Mouse (Mus musculus) limb, embryonic 13.5 days (tissue): ENCODE measurements around the gene Gnai1. TPM values are rescaled to one million over a fixed set of nuclear protein-coding genes. Genes with fewer than 3 reads are reported as not detected.

ENCODE experiments used
- ATAC-seq: fragments of 200-750 bp; cut with Nextera tagmentation; 2 replicates; pipeline ENCODE4 v1.8.0; 2017; ENCODE audit warnings: low read depth, moderate number of reproducible peaks, moderate TSS enrichment; ENCODE audit not compliant: low FRiP score
- H3K27ac ChIP-seq: fragments of 300-500 bp; sonication (generic); 2 replicates; pipeline ENCODE4 v1.5.1; 2015; ENCODE audit warnings: inconsistent platforms, mild to moderate bottlenecking, moderate library complexity
- H3K27me3 ChIP-seq: fragments of 300-500 bp; sonication (generic); 2 replicates; pipeline ENCODE4 v1.6.1; 2015; ENCODE audit warnings: mild to moderate bottlenecking, inconsistent platforms
- H3K36me3 ChIP-seq: fragments of 300-500 bp; sonication (generic); 2 replicates; pipeline ENCODE4 v1.6.1; 2015; ENCODE audit warnings: inconsistent platforms, mild to moderate bottlenecking, moderate library complexity
- H3K4me1 ChIP-seq: fragments of 300-500 bp; sonication (generic); 2 replicates; pipeline ENCODE4 v1.6.1; 2015; ENCODE audit warnings: inconsistent platforms
- H3K4me2 ChIP-seq: fragments of 300-500 bp; sonication (generic); replicated peaks from 2 replicates; pipeline ENCODE4 v1.6.1; 2015; ENCODE audit warnings: inconsistent platforms, mild to moderate bottlenecking, moderate library complexity
- H3K4me3 ChIP-seq: fragments of 300-500 bp; sonication (generic); 2 replicates; pipeline ENCODE4 v1.5.1; 2015; ENCODE audit warnings: moderate library complexity, mild to moderate bottlenecking, inconsistent platforms
- H3K9ac ChIP-seq: fragments of 300-500 bp; sonication (generic); 2 replicates; pipeline ENCODE4 v1.6.1; 2015; ENCODE audit warnings: mild to moderate bottlenecking, inconsistent platforms
- H3K9me3 ChIP-seq: fragments of 300-500 bp; sonication (generic); 2 replicates; pipeline ENCODE4 v1.6.1; 2016; ENCODE audit warnings: inconsistent platforms
- WGBS: fragments of 180-500 bp; shearing (Covaris S2); methylation state at CpG from one replicate; pipeline ENCODE4 v1.1.7; 2015; 5-methylcytosine and 5-hydroxymethylcytosine counted together
- polyA plus RNA-seq: library from polyadenylated mRNA; unstranded; fragments of >200 nt; fragmentation: Nextera tagmentation; extraction: Ambion mirVana; gene quantifications from 2 replicates; pipeline ENCODE4 v1.2.1, GENCODE M21; 2015

The Gnai1 gene
- polyA plus RNA-seq, 1 experiment from 2014 or later, result 22.5 TPM

DNA sequence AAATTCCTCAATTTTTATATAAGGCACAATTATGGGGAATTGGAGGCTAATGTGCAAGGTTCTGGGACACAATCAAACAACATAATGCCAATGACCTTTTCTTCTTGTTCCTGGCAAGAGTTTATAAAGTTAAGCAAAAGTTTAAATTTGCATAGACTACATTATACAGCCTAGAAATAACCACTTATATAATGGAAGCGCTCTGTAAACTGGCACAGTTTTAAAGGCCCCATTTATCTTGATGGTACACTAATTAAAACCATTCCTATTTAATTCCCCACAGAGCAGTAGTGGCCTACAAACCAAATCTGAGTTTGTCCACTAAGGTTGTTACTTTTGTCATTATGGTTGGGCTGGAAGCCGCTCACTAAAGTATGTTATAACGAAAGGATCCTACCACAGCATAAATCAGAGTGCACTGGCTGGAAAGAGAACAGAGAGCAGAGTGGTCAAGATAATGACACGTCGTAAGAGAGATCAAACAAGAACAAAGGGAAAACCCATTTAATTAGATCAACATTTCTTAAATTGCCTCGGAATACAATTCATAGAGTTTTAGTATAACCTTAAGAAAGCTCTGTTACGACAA, 85.7 kb downstream of the Gnai1 start:
- H3K27me3 ChIP-seq, result no peaks in the 10 kb centered on the region
- H3K9me3 ChIP-seq, result no peaks in the 10 kb centered on the region
- H3K36me3 ChIP-seq, result peaks cover 9% of the 10 kb centered on the region; the same call in 1 of the 2 replicates
- ATAC-seq, result peak; percentile 48; the same call in 1 of the 2 replicates
- WGBS, result 27% methylated on average over 7 of the region's 7 CpGs
- H3K9ac ChIP-seq, result no peak overlapping the region
- no peak overlapping the region for H3K27ac ChIP-seq
- no peaks in the 10 kb centered on the region for H3K4me1 ChIP-seq
- H3K4me3 ChIP-seq, result no peak overlapping the region
- H3K4me2 ChIP-seq, result no peak overlapping the region

DNA sequence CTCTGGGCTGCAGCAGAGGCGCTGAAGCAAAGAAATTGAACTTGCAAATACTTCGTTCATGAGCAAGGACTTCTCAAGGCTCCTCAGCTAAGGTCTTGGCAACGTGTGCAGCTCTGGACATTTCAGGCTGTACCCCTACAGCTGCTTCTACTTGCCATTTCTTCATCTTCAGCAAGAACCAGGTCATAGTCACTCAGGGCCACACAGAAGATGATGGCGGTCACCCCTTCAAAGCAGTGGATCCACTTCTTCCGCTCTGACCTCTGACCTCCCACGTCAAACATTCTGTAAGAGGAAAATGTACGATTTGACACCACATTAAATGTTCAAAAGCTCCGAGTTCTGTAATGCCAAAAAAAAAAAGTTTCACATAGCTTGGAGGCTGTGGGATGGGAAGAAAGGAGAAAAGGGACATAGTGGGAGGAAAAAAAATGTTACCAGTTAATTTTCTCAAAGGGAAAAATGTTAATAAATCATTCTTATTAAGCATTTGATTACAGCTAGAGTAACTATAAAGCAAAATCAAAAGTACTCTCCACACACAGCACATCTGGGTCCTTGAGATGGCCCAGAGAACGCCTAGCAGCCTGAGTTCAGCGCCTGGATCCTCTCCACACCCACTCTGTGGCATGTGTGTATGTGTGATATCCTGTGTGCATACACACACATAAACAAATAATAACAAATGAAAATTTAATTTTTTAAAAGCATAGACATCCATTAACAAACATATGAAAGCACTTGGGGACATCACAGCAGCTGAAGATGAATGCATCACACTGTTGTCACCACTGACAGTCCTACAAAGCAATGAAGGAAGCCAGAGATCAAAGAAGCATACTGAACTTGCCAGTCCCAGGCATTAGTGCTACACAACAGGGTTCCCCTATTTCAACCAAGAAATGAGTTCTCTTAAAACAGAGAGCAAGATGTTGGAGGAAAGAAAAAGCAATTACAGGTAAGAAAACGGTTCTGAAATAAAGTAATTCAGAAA, 86.6 kb downstream of the Gnai1 start:
- Histone ChIP-seq H3K9me3 (no peaks in the 10 kb centered on the region), H3K4me3 (no peak overlapping the region), H3K36me3 (peaks cover 9% of the 10 kb centered on the region; the same call in 1 of the 2 replicates), H3K27me3 (no peaks in the 10 kb centered on the region), H3K4me1 (no peaks in the 10 kb centered on the region), H3K4me2 (no peak overlapping the region), H3K27ac (no peak overlapping the region), H3K9ac (no peak overlapping the region)
- no peak for ATAC-seq
- 54% methylated on average over 11 of the region's 11 CpGs for WGBS

DNA sequence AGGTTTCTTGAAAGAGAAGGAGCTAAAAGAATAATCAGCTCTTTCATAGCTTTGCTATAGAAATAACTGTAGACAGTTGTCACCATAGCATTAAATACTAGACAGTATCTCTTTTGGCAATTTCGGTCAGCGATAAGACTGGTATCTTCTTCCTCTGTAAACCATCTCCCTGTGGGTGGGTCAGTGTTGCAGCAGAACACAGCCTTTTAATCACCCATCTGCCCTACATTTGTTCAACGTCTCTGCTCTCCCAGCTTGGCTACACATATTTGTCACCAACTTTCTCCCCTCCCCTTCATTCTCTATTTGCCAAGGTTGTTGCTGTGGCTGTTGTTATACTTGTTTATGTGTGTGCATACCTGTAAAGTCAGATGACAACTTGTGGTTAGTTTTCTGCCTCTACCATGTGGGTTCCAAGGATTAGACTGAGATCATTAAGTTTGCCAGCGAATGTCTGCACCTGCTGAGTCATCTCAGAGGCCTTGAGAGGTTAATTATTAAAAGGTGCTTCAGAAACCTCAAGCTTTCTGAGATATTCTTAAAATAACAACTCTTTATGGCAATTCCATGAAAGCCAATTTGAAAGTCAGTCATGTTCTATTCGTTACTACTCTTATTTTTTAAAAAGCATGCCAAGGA, 109.7 kb downstream of the Gnai1 start:
- H3K4me1 ChIP-seq, result no peaks in the 10 kb centered on the region
- H3K27me3 ChIP-seq, result no peaks in the 10 kb centered on the region
- whole genome bisulfite sequencing, result 62% methylated on average over 5 of the region's 5 CpGs
- no peak overlapping the region for H3K4me2 ChIP-seq
- no peak overlapping the region for H3K9ac ChIP-seq
- no peaks in the 10 kb centered on the region for H3K9me3 ChIP-seq
- no peak for ATAC-seq
- no peak overlapping the region for H3K4me3 ChIP-seq
- H3K36me3 ChIP-seq, result no peaks in the 10 kb centered on the region
- H3K27ac ChIP-seq, result no peak overlapping the region

DNA sequence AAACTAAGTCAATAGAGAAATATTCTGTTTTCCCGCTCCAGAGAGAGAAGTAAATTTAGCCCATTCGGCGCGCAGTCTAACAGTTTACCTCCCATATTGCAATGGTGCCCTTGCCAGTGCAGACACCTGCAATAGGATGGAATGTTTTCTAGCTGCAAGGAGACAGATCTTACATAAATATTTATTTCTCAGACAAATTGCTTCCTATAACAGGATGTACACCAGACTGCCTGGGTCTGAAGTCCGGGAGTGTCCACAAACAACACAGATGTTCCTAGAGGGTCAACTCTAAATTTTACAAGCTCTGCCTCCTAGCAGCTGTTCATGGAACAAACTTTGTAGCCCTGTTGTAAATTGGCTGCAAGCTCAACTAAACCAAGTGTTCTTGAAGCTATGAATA, 111.0 kb downstream of the Gnai1 start:
- Histone ChIP-seq H3K4me2 (no peak overlapping the region), H3K4me1 (no peaks in the 10 kb centered on the region), H3K9me3 (no peaks in the 10 kb centered on the region), H3K9ac (no peak overlapping the region), H3K4me3 (no peak overlapping the region), H3K27me3 (no peaks in the 10 kb centered on the region), H3K36me3 (no peaks in the 10 kb centered on the region), H3K27ac (no peak overlapping the region)
- 57% methylated on average over 5 of the region's 5 CpGs for WGBS
- no peak for ATAC-seq

DNA sequence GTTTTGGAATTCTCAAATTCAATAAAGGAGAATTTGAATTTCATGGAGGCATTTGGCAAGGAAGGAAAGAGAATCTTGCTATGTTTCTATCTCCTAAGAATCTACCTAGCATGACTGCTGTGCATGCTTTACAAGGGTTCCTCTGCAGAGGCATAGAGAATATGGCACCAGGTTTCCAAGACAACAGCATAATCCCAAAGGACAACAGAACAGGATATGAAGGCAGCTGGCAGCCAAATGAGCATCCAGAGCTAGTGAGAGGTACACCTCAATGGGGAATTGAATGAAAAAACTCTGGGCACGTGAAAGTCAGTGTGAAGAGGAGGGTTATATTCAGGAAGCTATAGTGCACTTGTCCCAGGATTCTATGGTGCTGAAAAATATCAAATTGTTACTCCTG, 130.8 kb downstream of the Gnai1 start:
- no peaks in the 10 kb centered on the region for H3K9me3 ChIP-seq
- ATAC-seq, result no peak
- no peaks in the 10 kb centered on the region for H3K27me3 ChIP-seq
- 39% methylated on average over 1 of the region's 1 CpGs for WGBS
- no peaks in the 10 kb centered on the region for H3K36me3 ChIP-seq
- H3K9ac ChIP-seq, result no peak overlapping the region
- H3K27ac ChIP-seq, result no peak overlapping the region
- no peak overlapping the region for H3K4me3 ChIP-seq
- H3K4me1 ChIP-seq, result no peaks in the 10 kb centered on the region
- no peak overlapping the region for H3K4me2 ChIP-seq

DNA sequence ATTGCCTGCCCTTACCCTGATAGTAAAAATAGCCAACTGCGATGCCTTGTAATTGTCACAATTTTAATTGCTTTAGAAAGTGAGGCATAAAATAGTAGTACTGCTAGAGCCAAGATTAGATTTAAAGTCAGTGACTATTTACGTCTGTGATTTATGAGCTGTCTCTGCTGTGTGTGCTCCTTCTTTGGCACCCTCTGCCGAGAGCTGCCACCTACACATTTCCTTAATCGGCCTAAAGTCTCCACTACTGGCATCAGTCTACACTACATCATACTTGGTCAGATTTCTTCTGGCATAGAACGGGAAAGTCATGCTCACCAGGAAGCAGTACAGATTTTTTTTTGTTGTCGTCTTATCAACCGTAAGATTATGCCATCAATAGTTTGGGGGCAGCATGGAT, 131.3 kb downstream of the Gnai1 start:
- H3K4me1 ChIP-seq, result no peaks in the 10 kb centered on the region
- no peak for ATAC-seq
- H3K9ac ChIP-seq, result no peak overlapping the region
- H3K9me3 ChIP-seq, result no peaks in the 10 kb centered on the region
- H3K36me3 ChIP-seq, result no peaks in the 10 kb centered on the region
- H3K4me3 ChIP-seq, result no peak overlapping the region
- no peak overlapping the region for H3K27ac ChIP-seq
- no peak overlapping the region for H3K4me2 ChIP-seq
- no peaks in the 10 kb centered on the region for H3K27me3 ChIP-seq
- WGBS, result 69% methylated on average over 7 of the region's 7 CpGs

DNA sequence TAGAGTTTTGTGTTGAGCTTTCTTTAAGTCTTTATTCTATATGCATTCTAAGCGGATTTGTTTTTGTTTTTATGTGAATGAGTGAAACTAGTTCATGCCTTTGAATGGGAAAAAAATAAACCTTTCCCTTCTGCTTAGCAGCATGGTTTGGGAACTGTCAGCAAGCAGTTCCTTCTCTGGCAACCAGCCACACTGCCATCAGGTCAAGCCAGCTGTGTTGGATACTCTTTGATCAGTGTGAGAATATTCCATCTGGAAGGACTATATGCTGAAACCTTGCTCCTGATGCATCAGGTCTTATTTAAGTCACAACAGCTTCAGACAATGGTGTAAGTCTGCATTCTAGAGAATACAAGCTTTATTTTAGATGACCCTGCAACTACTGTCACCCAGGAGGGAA, 139.3 kb downstream of the Gnai1 start:
- no peaks in the 10 kb centered on the region for H3K27me3 ChIP-seq
- no peaks in the 10 kb centered on the region for H3K9me3 ChIP-seq
- no peak overlapping the region for H3K9ac ChIP-seq
- H3K4me2 ChIP-seq, result no peak overlapping the region
- ATAC-seq, result no peak
- no peak overlapping the region for H3K4me3 ChIP-seq
- WGBS, result 56% methylated on average over 1 of the region's 1 CpGs
- H3K27ac ChIP-seq, result no peak overlapping the region
- no peaks in the 10 kb centered on the region for H3K36me3 ChIP-seq
- H3K4me1 ChIP-seq, result no peaks in the 10 kb centered on the region

DNA sequence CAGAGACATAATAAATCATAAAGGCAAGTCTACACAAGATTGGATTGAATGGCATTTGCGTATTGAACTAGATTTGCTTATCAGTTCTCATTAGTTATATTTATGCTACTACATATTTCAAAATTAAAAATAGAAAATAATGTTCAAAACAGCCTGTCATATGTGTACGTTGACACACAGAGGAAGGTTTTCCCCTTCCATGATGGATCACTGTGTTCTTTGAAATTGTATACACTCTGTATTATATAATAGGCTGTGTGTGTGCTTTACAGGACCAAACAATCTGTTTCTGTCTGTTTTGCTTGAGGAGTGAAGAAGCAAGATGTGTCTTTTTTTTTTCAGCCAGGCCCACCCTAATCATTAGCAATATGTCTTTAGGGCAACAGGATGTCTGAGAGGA, 141.9 kb downstream of the Gnai1 start:
- Histone ChIP-seq H3K9me3 (no peaks in the 10 kb centered on the region), H3K9ac (no peak overlapping the region), H3K27ac (no peak overlapping the region), H3K36me3 (no peaks in the 10 kb centered on the region), H3K4me2 (no peak overlapping the region), H3K4me1 (no peaks in the 10 kb centered on the region), H3K4me3 (no peak overlapping the region), H3K27me3 (no peaks in the 10 kb centered on the region)
- ATAC-seq, result no peak
- whole genome bisulfite sequencing, result 85% methylated on average over 2 of the region's 2 CpGs

DNA sequence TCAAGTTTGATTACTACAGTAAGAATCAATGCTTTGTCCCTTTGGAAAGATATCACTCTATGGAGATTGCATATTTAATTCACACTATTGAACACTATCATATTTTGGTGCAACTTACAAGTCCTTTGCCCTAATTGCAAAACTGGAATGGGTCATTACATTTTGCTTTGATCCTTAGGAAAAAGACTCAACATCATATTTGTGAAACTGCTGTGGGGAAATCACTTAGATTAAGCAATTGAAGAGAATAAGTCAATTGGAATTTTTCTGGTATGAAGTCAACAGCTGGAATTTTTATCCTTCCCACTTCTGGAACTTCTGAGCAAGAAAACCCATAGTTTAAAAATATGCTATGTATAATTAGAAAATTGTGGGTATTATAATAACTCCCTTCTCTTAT, 142.3 kb downstream of the Gnai1 start:
- H3K4me3 ChIP-seq, result no peak overlapping the region
- H3K4me2 ChIP-seq, result no peak overlapping the region
- H3K9me3 ChIP-seq, result no peaks in the 10 kb centered on the region
- no peak overlapping the region for H3K27ac ChIP-seq
- no peaks in the 10 kb centered on the region for H3K4me1 ChIP-seq
- H3K9ac ChIP-seq, result no peak overlapping the region
- H3K36me3 ChIP-seq, result no peaks in the 10 kb centered on the region
- no peak for ATAC-seq
- H3K27me3 ChIP-seq, result no peaks in the 10 kb centered on the region
